Mouse (Mus musculus): Measurements from ENCODE around the gene Prps2. TPM values are rescaled to one million over a fixed set of nuclear protein-coding genes. Genes with fewer than 3 reads are reported as not detected.
"Not testable (repeated sequence)": the region's sequence is repeated elsewhere in the genome, so short reads cannot be mapped to it uniquely, and the experiment has no call there.

Gene Prps2
- 17.3 and 17.5 TPM in 2 replicates for polyA plus RNA-seq (2012; rRNA removed)

DNA sequence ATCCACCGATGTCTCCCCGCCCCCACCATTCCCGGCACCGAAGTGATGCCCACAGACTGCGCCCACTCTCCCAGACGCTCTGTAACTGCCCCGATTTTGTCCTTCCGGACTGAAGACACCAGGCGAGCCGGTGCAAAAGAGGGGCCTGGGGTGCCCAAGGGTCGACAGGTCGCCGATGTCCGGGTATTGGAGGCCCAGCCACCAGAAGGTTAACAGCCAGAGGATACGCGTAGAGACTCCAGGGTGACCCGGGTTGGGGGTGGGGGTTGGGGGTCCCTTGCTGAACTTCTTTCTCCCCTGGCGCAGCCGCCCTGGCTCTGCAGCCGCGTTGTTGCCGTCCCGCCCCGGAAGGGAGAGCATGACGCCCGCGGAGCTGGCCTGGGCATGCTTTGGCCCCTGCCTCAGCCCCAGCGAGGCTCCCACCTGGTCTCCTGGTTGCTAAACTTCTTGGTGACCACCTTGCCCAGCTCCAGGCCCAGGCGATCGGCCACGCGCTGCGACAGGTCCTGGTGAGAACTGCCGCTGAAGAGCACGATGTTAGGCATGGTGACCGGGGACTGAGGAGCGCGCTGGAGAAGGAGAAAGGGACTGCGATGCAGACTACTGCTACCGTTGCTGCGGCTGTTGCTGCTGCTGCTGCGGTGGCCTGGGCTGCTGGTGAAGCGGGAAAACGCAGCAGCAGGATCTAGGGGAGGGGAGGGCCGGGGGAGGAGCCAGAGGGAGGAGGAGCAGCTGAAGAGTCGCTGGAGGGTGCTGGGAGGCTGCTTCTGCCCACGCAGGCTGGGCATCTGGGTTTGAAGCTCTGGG is at the start of gene Prps2:
Gene Prps2 (minus strand): TSS at position 703 of the 807 bp plus-strand sequence.
- H3K27ac ChIP-seq (ENCODE audit: insufficient read depth, low read length): peak within 1 kb of the TSS; percentile 90
- peak; percentile 55; the same call in 1 of the 2 replicates for TF ChIP-seq POLR2A (IDR thresholded peaks at IDR 0.05; ENCODE audit: extremely low read depth, insufficient read depth, low read length)
- no peak for TF ChIP-seq CTCF (IDR thresholded peaks at IDR 0.05; ENCODE audit: extremely low read depth, insufficient read depth, low read length)
- H3K4me1 ChIP-seq (ENCODE audit: control insufficient read depth, insufficient read depth, low read length): no peaks in the 10 kb centered on the region
- H3K4me3 ChIP-seq (ENCODE audit: insufficient read depth, low read length): peak within 1 kb of the TSS; percentile 94

GRCm38 (mm10) chrX:167417654-167418053 is 35.1 kb upstream of the Prps2 start:
- H3K4me1 ChIP-seq (ENCODE audit: control insufficient read depth, insufficient read depth, low read length): no peaks in the 10 kb centered on the region
- H3K4me3 ChIP-seq (ENCODE audit: insufficient read depth, low read length): no peak overlapping the region
- no peak overlapping the region for H3K27ac ChIP-seq (ENCODE audit: insufficient read depth, low read length)
- TF ChIP-seq CTCF (IDR thresholded peaks at IDR 0.05; ENCODE audit: extremely low read depth, insufficient read depth, low read length) (no peak), POLR2A (IDR thresholded peaks at IDR 0.05; ENCODE audit: extremely low read depth, insufficient read depth, low read length) (no peak)

DNA sequence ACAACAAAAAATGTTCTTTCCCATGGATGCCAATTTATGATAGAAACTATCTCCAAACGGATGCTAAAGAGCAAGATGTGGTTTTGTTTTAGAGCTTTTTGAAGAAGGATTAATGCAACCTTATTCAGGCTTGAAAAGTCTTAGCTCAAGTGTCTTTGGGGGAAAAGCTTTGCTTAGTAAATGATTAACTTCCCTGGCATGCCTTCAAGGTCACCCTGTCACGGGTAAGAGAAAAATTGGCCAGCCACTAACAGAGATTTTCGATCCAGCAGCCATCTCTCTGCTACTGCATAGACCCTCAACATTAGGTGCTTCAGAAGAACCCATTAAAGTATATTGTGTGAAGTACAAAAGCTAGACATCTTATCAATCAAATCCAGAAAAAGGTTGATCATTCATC is 12.4 kb upstream of the Prps2 start:
- H3K4me1 ChIP-seq (ENCODE audit: control insufficient read depth, insufficient read depth, low read length): no peaks in the 10 kb centered on the region
- H3K4me3 ChIP-seq (ENCODE audit: insufficient read depth, low read length): no peak overlapping the region
- H3K27ac ChIP-seq (ENCODE audit: insufficient read depth, low read length): no peak overlapping the region
- TF ChIP-seq POLR2A (IDR thresholded peaks at IDR 0.05; ENCODE audit: extremely low read depth, insufficient read depth, low read length) (no peak), CTCF (IDR thresholded peaks at IDR 0.05; ENCODE audit: extremely low read depth, insufficient read depth, low read length) (no peak)

DNA sequence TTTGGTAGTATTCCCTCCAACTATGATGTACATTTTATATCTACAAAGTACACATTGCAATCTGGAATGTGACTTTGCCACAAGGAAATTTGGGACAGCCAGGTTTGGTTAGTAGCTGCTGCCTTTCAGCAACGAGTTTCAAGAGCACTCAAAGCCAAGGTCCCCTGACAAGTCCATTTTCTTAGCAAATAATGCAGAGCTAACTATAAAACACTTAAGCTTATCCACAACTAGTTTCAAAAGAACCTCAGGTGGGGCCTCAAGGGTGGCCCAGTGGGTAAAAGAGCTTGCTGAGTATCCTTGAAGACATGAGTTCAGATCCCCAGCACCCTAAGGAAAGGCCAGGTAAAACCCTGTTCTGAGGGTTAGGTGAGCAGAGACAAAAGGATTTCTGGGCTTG is 4.1 kb upstream of the Prps2 start:
- no peak for TF ChIP-seq CTCF (IDR thresholded peaks at IDR 0.05; ENCODE audit: extremely low read depth, insufficient read depth, low read length)
- TF ChIP-seq POLR2A (IDR thresholded peaks at IDR 0.05; ENCODE audit: extremely low read depth, insufficient read depth, low read length): no peak
- H3K4me1 ChIP-seq (ENCODE audit: control insufficient read depth, insufficient read depth, low read length): no peaks in the 10 kb centered on the region
- no peak overlapping the region for H3K4me3 ChIP-seq (ENCODE audit: insufficient read depth, low read length)

GRCm38 (mm10) chrX:167382854-167383186 is 271 bp upstream of the Prps2 start:
- no peak overlapping the region for H3K27ac ChIP-seq (ENCODE audit: insufficient read depth, low read length)
- TF ChIP-seq CTCF (IDR thresholded peaks at IDR 0.05; ENCODE audit: extremely low read depth, insufficient read depth, low read length) (no peak), POLR2A (IDR thresholded peaks at IDR 0.05; ENCODE audit: extremely low read depth, insufficient read depth, low read length) (no peak)
- peak overlapping the region; percentile 94 for H3K4me3 ChIP-seq (ENCODE audit: insufficient read depth, low read length)
- no peaks in the 10 kb centered on the region for H3K4me1 ChIP-seq (ENCODE audit: control insufficient read depth, insufficient read depth, low read length)

More for the DNA sequence above, 4.1 kb upstream of the Prps2 start:
- H3K27ac ChIP-seq (ENCODE audit: insufficient read depth, low read length): no peak overlapping the region

DNA sequence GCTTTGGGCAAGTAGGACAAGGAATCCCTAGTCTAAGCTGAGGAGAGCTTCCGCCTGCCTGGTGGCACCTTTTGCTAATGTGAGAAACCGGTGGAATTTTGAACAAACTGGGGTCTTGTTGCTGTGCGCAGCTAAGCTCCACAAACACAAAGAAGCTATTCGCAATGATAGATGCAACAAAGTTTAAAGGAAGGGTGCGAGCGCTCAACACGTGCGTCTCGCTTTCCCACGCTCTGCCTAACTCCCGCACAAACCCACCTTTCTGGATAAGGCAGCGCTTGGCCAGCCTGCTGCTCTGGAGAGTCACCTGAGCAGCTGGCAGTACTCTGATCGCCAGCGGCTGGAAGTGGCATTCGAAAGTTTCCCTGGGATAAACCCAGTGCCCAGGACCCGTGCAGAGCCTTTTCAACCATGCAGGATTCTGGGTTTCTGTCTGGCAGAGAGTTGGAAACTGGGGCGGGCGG is 934 bp downstream of the Prps2 start:
- Histone ChIP-seq H3K4me3 (ENCODE audit: insufficient read depth, low read length) (peak overlapping the region; percentile 94), H3K4me1 (ENCODE audit: control insufficient read depth, insufficient read depth, low read length) (no peaks in the 10 kb centered on the region), H3K27ac (ENCODE audit: insufficient read depth, low read length) (no peak overlapping the region)
- TF ChIP-seq POLR2A (IDR thresholded peaks at IDR 0.05; ENCODE audit: extremely low read depth, insufficient read depth, low read length): no peak
- no peak for TF ChIP-seq CTCF (IDR thresholded peaks at IDR 0.05; ENCODE audit: extremely low read depth, insufficient read depth, low read length)

GRCm38 (mm10) chrX:167380073-167380472 is 2.5 kb downstream of the Prps2 start:
- no peak overlapping the region for H3K4me3 ChIP-seq (ENCODE audit: insufficient read depth, low read length)
- TF ChIP-seq CTCF (IDR thresholded peaks at IDR 0.05; ENCODE audit: extremely low read depth, insufficient read depth, low read length): no peak
- TF ChIP-seq POLR2A (IDR thresholded peaks at IDR 0.05; ENCODE audit: extremely low read depth, insufficient read depth, low read length): no peak
- H3K4me1 ChIP-seq (ENCODE audit: control insufficient read depth, insufficient read depth, low read length): no peaks in the 10 kb centered on the region

DNA sequence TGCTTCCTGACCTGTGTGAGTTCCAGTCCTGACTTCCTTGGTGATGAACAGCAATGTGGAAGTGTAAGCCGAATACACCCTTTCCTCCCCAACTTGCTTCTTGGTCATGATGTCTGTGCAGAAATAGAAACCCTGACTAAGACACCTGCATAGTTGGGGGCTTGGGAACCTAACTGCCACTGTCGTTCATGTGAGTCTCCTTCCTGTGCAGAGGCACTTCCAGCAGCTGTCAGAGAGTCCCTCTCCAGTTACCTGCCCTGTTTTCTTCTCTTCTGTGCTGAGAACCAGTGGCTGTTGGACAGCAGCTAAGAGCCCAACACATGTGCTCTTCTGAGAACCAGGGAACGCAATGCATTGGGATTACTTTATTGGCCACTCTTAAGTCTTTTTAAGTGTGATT is 21.3 kb downstream of the Prps2 start:
- not testable (repeated sequence) for H3K4me3 ChIP-seq (ENCODE audit: insufficient read depth, low read length); H3K4me1 ChIP-seq (ENCODE audit: control insufficient read depth, insufficient read depth, low read length)

More at GRCm38 (mm10) chrX:167380073-167380472, 2.5 kb downstream of the Prps2 start:
- no peak overlapping the region for H3K27ac ChIP-seq (ENCODE audit: insufficient read depth, low read length)

DNA sequence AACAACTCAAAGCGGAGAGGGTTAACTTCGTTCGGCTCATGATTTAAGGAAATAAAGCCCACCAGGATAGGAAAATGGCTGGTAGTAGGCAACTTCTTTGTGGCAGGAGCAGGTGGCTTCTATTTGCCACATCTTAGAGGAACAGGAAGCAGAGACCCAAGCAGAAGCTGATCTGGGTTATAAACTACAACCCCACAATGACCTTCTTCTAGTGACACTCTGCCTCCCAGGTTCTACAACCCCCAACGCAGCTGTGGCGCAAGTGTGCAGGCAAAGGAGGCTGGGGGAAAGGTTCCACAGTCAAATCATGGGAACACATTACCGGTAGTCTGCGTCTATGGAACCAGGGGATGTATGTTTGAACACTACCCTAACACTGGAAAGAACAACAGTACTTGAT is 22.8 kb downstream of the Prps2 start:
- Histone ChIP-seq H3K27ac (ENCODE audit: insufficient read depth, low read length) (no peak overlapping the region), H3K4me3 (ENCODE audit: insufficient read depth, low read length) (no peak overlapping the region), H3K4me1 (ENCODE audit: control insufficient read depth, insufficient read depth, low read length) (no peaks in the 10 kb centered on the region)
- TF ChIP-seq POLR2A (IDR thresholded peaks at IDR 0.05; ENCODE audit: extremely low read depth, insufficient read depth, low read length) (no peak), CTCF (IDR thresholded peaks at IDR 0.05; ENCODE audit: extremely low read depth, insufficient read depth, low read length) (no peak)

More for the DNA sequence above, 21.3 kb downstream of the Prps2 start:
- not testable (repeated sequence) for H3K27ac ChIP-seq (ENCODE audit: insufficient read depth, low read length)

- no peak for TF ChIP-seq CTCF (IDR thresholded peaks at IDR 0.05; ENCODE audit: extremely low read depth, insufficient read depth, low read length)
- no peak for TF ChIP-seq POLR2A (IDR thresholded peaks at IDR 0.05; ENCODE audit: extremely low read depth, insufficient read depth, low read length)
- no peaks in the 10 kb centered on the region for H3K4me1 ChIP-seq (ENCODE audit: control insufficient read depth, insufficient read depth, low read length)
- no peak overlapping the region for H3K4me3 ChIP-seq (ENCODE audit: insufficient read depth, low read length)
- H3K27ac ChIP-seq (ENCODE audit: insufficient read depth, low read length): no peak overlapping the region
Measured at GRCm38 (mm10) chrX:167357415-167357814, 25.1 kb downstream of the Prps2 start.
